29 mouse cellular contexts compared by ENCODE assay signal in the genomic region with DNA sequence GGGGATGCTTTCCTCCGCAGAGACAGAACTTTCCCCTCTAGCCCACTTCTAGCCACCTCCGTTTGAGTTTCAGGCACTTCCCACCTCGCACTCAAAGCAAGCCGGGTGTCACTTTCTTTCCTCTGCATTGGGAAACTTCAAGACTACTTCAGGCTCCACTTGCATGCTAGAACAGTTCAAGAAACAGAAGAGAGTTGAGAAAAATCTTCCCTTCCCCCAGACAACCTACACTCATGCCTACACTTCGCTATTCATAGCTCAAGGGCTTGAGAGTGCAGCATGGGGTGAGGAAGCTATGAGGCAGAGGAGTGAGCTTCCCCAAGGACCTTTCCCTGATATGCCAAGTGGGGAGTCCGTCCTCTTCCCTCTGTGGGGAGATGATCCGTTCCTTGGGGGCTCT. TPM values are rescaled to one million over a fixed set of nuclear protein-coding genes. Genes with fewer than 3 reads are reported as not detected.
DNase-seq lines count a peak whose midpoint lies in the region; TF ChIP-seq lines count a peak whose summit lies in the region.
"Had no signal": no experiment of that assay in that cellular context is flagged by ENCODE, and none has a peak within 500 bp of the region (broad histone marks: within the 10 kb centered on the region; RNA-seq: fewer than 3 reads in every experiment).

No protein-coding gene starts in this region.

- H3K27ac ChIP-seq in layer of hippocampus, adult 2 months: peak overlapping the region; percentile 43; the same call in 1 of the 2 replicates
- H3K27ac ChIP-seq: forebrain, embryonic 13.5 days; heart, embryonic 13.5 days; hindbrain, embryonic 12.5 days; hindbrain, postnatal 0 days; liver, embryonic 14.5 days; macrophage; midbrain, embryonic 13.5 days had no signal

- no peak for TF ChIP-seq CTCF in layer of hippocampus, adult 2 months (conservative IDR thresholded peaks at IDR 0.05)
- no peak for TF ChIP-seq CTCF in lung, adult 2 months (IDR thresholded peaks at IDR 0.05; ENCODE audit: insufficient read depth, low read length)

- no peak for TF ChIP-seq POLR2A in lung, adult 2 months (IDR thresholded peaks at IDR 0.05; ENCODE audit: borderline replicate concordance, extremely low read depth, low read depth, low read length)

- H3K4me1 ChIP-seq in lung, adult 2 months (ENCODE audit: control insufficient read depth, insufficient read depth, low read length): peaks cover 44% of the 10 kb centered on the region
- H3K4me1 ChIP-seq: forebrain, embryonic 13.5 days; hindbrain, embryonic 12.5 days; midbrain, embryonic 13.5 days had no signal

- WGBS in lung, adult 2 months: 30% methylated on average over 7 of the region's 7 CpGs

- DNase-seq in layer of hippocampus, adult 2 months (ENCODE audit: low spot score in 2 of 2): no peak
- no peak for DNase-seq in layer of hippocampus, adult 9-10 months (ENCODE audit: low spot score)
- peak; percentile 79 for DNase-seq in brain, adult 2 months (ENCODE audit: low read depth, low spot score)
- DNase-seq in lung, adult 2 months: peak; percentile 46
- DNase-seq in lung, postnatal 25 days (ENCODE audit: low spot score): peak; percentile 76
- no peak for DNase-seq in kidney, adult 11 months
- DNase-seq in testis, postnatal 10 days (ENCODE audit: low spot score): no peak
- no peak for DNase-seq in natural killer cell, adult 2 months (ENCODE audit: low spot score in 2 of 2)
- DNase-seq: adrenal gland, postnatal 25 days; B cell, adult 2 months; cerebellum, postnatal 36 days; gastrocnemius, postnatal 25 days; heart, adult 18-20 months; heart, postnatal 10 days; kidney, postnatal 14 days; liver; retina, postnatal 1 day; spleen, adult 18-20 months; thymus, adult 2 months; thymus, postnatal 4 days had no signal

- no peak overlapping the region for H3K4me3 ChIP-seq in layer of hippocampus, adult 2 months
- H3K4me3 ChIP-seq in lung, adult 2 months (replicated peaks; ENCODE audit: extremely low read depth, low read depth, low read length): no peak overlapping the region
- H3K4me3 ChIP-seq: forebrain, embryonic 13.5 days; heart, embryonic 13.5 days; hindbrain, embryonic 12.5 days; midbrain, embryonic 13.5 days had no signal

RNA-seq across cellular contexts. Expression of a gene that starts 34.7 kb away (rescaled TPM):
- total RNA-seq in layer of hippocampus, adult 2 months (2021): 100 to 1,000 TPM; 216 to 231 TPM
- 50.3 and 57.1 TPM in 2 replicates for polyA plus RNA-seq in lung, adult 2 months (2012; rRNA removed)
- total RNA-seq: megakaryocyte-erythroid progenitor cell, adult 5-6 weeks had no signal
- polyA plus RNA-seq: limb, embryonic 11.5 days had no signal

Comparison
In these comparisons a context has a peak if more than half of its experiments do, and no peak if none do; other contexts are left out.
1. DNase-seq: peak in brain, adult 2 months (single experiment), lung, adult 2 months (single experiment) and lung, postnatal 25 days (single experiment); none in layer of hippocampus, adult 2 months (0 of 2), layer of hippocampus, adult 9-10 months (single experiment), kidney, adult 11 months (single experiment), testis, postnatal 10 days (single experiment) and natural killer cell, adult 2 months (0 of 2).